Mouse (Mus musculus) cortical plate, adult 2 months (tissue): ENCODE data around the gene Oscp1.

Source experiments
- CTCF ChIP-seq: fragments of 200-500 bp; IDR thresholded peaks from 2 replicates; pipeline ENCODE4 v1.5.1; 2011; ENCODE audit warnings: mild to moderate bottlenecking, control low read depth, low read length; ENCODE audit not compliant: insufficient read depth; ENCODE audit errors: extremely low read depth
- POLR2A ChIP-seq: fragments of 200-500 bp; IDR thresholded peaks from 2 replicates; pipeline ENCODE4 v1.6.1; 2011; ENCODE audit warnings: mild to moderate bottlenecking, low read length, control low read depth; ENCODE audit not compliant: insufficient read depth; ENCODE audit errors: extremely low read depth

- TF ChIP-seq CTCF (peak; percentile 88), POLR2A (no peak)
Measured at GRCm38 (mm10) chr4:126085996-126086576, 27.7 kb downstream of the Oscp1 start.
